Mouse (Mus musculus) megakaryocyte, embryonic 14.5 days (primary cell): Measurements from ENCODE around the gene A130010J15Rik. TPM values are rescaled to one million over a fixed set of nuclear protein-coding genes. Genes with fewer than 3 reads are reported as not detected.

Experiments
- H3K27me3 ChIP-seq: replicated peaks from 2 replicates; pipeline ENCODE3; 2012; ENCODE audit warnings: inconsistent platforms
- H3K36me3 ChIP-seq: replicated peaks from 2 replicates; pipeline ENCODE3; 2012; ENCODE audit warnings: low read length, inconsistent platforms, mixed read lengths
- H3K4me1 ChIP-seq: 2 replicates; pipeline ENCODE4 v1.6.1; 2012; ENCODE audit warnings: inconsistent platforms
- H3K4me3 ChIP-seq: replicated peaks from 2 replicates; pipeline ENCODE3; 2012; ENCODE audit warnings: moderate library complexity, mild to moderate bottlenecking, inconsistent platforms
- H3K9me3 ChIP-seq: 2 replicates; pipeline ENCODE4 v1.6.1; 2012; ENCODE audit warnings: inconsistent platforms
- FLI1 ChIP-seq: IDR thresholded peaks from 2 replicates; pipeline ENCODE4 v1.6.1; 2012; ENCODE audit warnings: low read length, inconsistent platforms, mixed read lengths
- GATA1 ChIP-seq: IDR thresholded peaks from 3 replicates; pipeline ENCODE4 v1.6.1; 2012; ENCODE audit warnings: mixed read lengths, low read length, inconsistent platforms, borderline replicate concordance
- polyA plus RNA-seq: library from polyadenylated mRNA; stranded (reverse); fragments of >175 nt; gene quantifications from 2 replicates; pipeline ENCODE4 v1.2.3, GENCODE M21; 2012; ENCODE audit warnings: low replicate concordance; ENCODE audit not compliant: insufficient read depth

Gene A130010J15Rik
- polyA plus RNA-seq, 1 experiment: 1.5 TPM

DNA sequence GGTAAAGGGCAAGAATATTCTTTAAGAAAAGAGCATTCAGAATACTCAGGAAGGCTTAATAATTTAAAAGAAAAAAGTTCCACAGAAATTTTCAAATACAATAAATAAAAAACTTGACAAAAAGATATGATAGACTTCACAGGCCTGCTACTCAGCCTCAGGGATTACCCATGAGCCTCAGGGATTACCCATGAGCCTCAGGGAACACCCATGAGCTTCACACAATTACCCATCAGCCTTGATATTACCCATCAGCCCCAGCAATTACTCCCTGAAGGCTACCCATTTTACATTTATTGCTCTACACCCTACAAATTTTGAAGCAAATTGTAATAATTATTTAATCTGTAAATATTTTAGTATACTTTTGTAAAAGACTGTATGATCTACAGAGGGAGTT lies 35.5 kb upstream of the A130010J15Rik start:
- no peaks in the 10 kb centered on the region for H3K9me3 ChIP-seq
- H3K27me3 ChIP-seq: peaks cover 15% of the 10 kb centered on the region
- peaks cover 30% of the 10 kb centered on the region for H3K4me1 ChIP-seq
- TF ChIP-seq GATA1 (no peak), FLI1 (no peak)
- H3K36me3 ChIP-seq: peaks cover 9% of the 10 kb centered on the region
- no peak overlapping the region for H3K4me3 ChIP-seq

DNA sequence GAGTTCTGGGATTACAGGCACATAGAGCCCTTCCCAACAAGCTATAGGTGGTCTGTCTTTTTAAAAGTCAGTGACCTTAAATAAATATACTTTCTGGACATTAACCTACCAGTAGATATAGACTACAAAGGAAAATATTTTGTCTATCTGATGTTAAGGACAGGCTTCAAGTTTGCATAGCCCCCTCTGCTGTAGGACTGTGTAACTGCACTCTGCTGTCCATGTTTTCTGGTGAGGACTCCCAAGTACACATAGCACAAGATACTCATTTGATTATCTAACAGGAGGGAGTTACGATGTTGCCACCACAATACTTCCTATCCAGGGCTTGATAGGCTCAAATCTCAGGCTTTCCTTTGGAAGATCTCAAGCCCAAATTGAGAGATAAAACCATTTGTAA lies 34.1 kb upstream of the A130010J15Rik start:
- no peaks in the 10 kb centered on the region for H3K9me3 ChIP-seq
- TF ChIP-seq FLI1: no peak
- TF ChIP-seq GATA1: no peak
- peaks cover 27% of the 10 kb centered on the region for H3K4me1 ChIP-seq
- H3K36me3 ChIP-seq: no peaks in the 10 kb centered on the region
- H3K4me3 ChIP-seq: no peak overlapping the region
- peaks cover 21% of the 10 kb centered on the region for H3K27me3 ChIP-seq

DNA sequence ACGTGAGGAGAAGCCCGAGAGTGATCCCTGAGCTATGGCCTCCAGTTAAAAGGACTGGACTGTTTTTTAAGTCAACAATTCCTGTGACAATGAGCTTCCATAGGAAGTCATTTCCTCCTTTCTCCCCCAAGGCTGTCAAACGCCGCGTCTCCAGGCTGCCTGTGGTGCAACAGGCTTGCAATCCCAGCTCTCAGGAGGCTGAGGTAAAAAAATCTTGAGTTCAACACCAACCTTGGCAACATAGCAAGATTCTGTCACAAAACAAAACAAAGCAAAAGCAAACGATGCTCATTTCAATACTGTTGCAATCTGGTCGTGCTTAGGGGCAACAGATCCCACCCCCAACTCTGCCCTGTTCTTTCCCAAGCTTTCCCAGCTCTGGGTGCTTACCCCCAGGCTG lies 29.8 kb upstream of the A130010J15Rik start:
- Histone ChIP-seq H3K27me3 (peaks cover 27% of the 10 kb centered on the region), H3K4me3 (no peak overlapping the region), H3K4me1 (peaks cover 25% of the 10 kb centered on the region), H3K36me3 (no peaks in the 10 kb centered on the region), H3K9me3 (no peaks in the 10 kb centered on the region)
- no peak for TF ChIP-seq GATA1
- no peak for TF ChIP-seq FLI1

DNA sequence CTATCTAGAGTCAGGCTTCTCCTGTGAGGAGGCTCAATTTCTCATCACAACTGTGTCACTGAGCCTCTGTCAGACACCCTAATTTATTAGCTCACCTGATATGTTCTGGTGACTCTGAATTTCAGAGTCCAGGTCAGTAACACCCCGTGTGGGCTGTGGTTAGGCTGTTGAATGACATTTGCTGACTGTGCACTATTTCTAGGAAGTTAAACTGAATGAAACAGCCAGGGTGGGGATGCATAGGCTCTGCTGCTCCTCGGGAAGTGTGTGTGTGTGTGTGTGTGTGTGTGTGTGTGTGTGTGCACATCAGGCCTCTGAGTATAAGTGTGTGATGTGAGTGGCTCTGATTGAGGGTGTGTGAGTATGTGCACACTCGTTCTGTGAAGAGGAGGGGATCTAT lies 29.2 kb upstream of the A130010J15Rik start:
- Histone ChIP-seq H3K36me3 (no peaks in the 10 kb centered on the region), H3K4me3 (peak overlapping the region; percentile 65), H3K4me1 (peaks cover 28% of the 10 kb centered on the region), H3K9me3 (no peaks in the 10 kb centered on the region), H3K27me3 (peaks cover 27% of the 10 kb centered on the region)
- TF ChIP-seq FLI1 (no peak), GATA1 (no peak)

GRCm38 (mm10) chr1:193141118-193141517 lies 26.7 kb upstream of the A130010J15Rik start:
- Histone ChIP-seq H3K9me3 (no peaks in the 10 kb centered on the region), H3K4me1 (peaks cover 34% of the 10 kb centered on the region), H3K4me3 (no peak overlapping the region), H3K36me3 (no peaks in the 10 kb centered on the region), H3K27me3 (peaks cover 28% of the 10 kb centered on the region)
- TF ChIP-seq GATA1 (no peak), FLI1 (no peak)

- H3K4me3 ChIP-seq: no peak overlapping the region
- peaks cover 22% of the 10 kb centered on the region for H3K27me3 ChIP-seq
- H3K4me1 ChIP-seq: peaks cover 38% of the 10 kb centered on the region
- TF ChIP-seq GATA1 (no peak), FLI1 (no peak)
- 0 out of 2 replicates have a peak, but pooled peaks cover 3% of the 10 kb centered on the region for H3K9me3 ChIP-seq
- H3K36me3 ChIP-seq: no peaks in the 10 kb centered on the region
Observed at GRCm38 (mm10) chr1:193142517-193143062, 25.3 kb upstream of the A130010J15Rik start.

DNA sequence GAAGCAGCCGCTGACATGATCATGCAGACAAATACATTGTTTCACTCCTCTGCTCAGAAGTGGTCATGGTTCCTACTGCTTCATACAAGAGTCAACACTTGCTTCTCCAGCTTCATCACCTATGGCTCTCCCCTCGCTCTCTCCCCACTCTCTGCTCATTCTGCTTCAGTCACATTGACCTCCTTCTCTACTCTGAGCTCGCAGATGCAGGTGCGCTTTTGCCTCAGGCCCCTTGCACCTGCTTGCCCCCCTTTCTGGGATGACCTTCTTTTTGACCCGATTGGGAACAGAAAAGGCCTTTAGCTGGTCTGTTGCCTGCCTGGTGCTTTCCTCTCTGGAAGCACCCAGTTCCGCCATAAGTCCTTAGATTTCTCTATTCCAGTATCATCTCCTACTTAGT lies 23.3 kb upstream of the A130010J15Rik start:
- no peak for TF ChIP-seq FLI1
- TF ChIP-seq GATA1: no peak
- H3K4me3 ChIP-seq: no peak overlapping the region
- H3K36me3 ChIP-seq: no peaks in the 10 kb centered on the region
- peaks cover 28% of the 10 kb centered on the region for H3K4me1 ChIP-seq
- H3K27me3 ChIP-seq: peaks cover 24% of the 10 kb centered on the region
- 0 out of 2 replicates have a peak, but pooled peaks cover 3% of the 10 kb centered on the region for H3K9me3 ChIP-seq

GRCm38 (mm10) chr1:193145101-193145500 lies 22.7 kb upstream of the A130010J15Rik start:
- no peak overlapping the region for H3K4me3 ChIP-seq
- peaks cover 20% of the 10 kb centered on the region for H3K27me3 ChIP-seq
- TF ChIP-seq FLI1 (no peak), GATA1 (no peak)
- H3K36me3 ChIP-seq: no peaks in the 10 kb centered on the region
- 0 out of 2 replicates have a peak, but pooled peaks cover 3% of the 10 kb centered on the region for H3K9me3 ChIP-seq
- H3K4me1 ChIP-seq: peaks cover 30% of the 10 kb centered on the region

DNA sequence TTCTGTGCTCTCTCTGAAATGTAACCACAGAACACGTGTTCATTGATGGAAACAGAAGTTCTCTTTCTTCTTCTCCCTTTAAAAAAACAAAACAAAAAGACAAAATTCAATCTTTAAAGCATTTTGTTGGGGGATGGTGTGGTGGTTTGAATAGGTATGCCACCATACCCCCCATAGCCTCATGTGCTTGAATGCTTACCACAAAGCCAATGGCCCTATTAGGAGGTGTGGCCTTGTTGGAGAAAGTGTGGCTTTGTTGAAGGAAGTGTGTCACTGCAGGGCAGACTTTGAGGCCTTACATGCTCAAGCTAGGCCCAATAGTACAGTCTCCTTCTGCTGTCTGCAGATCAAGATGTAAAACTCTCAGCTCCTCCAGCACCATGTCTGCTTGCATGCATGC lies 21.4 kb upstream of the A130010J15Rik start:
- TF ChIP-seq GATA1 (no peak), FLI1 (no peak)
- 0 out of 2 replicates have a peak, but pooled peaks cover 3% of the 10 kb centered on the region for H3K9me3 ChIP-seq

DNA sequence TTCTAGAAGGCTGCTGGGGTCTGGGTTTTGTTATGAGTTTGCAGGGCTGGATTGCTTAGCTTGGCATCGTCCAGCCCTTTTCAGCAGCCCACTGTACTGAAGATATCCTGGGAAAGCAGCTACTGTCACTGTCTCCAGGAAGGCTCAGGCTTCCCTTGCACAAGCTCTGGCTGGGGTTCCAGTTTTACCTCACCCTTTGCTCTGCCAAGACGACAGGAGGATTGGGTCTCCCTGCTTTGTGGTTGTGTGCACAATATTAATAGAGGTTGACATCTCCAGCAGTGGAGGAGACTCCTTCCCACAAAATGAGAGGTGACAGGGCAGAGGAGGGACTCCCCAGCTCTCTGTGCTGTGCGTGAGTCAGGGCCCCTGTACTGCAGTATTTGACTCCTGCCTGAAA lies 18.6 kb upstream of the A130010J15Rik start:
- H3K4me3 ChIP-seq: no peak overlapping the region
- H3K36me3 ChIP-seq: no peaks in the 10 kb centered on the region
- H3K4me1 ChIP-seq: peaks cover 50% of the 10 kb centered on the region
- 0 out of 2 replicates have a peak, but pooled peaks cover 3% of the 10 kb centered on the region for H3K9me3 ChIP-seq
- no peak for TF ChIP-seq FLI1
- H3K27me3 ChIP-seq: peaks cover 58% of the 10 kb centered on the region

More for the DNA sequence above, 21.4 kb upstream of the A130010J15Rik start:
- H3K4me3 ChIP-seq: no peak overlapping the region
- peaks cover 32% of the 10 kb centered on the region for H3K27me3 ChIP-seq
- H3K36me3 ChIP-seq: no peaks in the 10 kb centered on the region
- peaks cover 33% of the 10 kb centered on the region for H3K4me1 ChIP-seq
